Mouse (Mus musculus): Measurements from ENCODE around the gene Carmil1.

The Carmil1 gene

GRCm38 (mm10) chr13:24263560-24263959, 17.0 kb downstream of the Carmil1 start:
- no peak for ATAC-seq (ENCODE audit: insufficient number of reproducible peaks, low FRiP score, low TSS enrichment)

- ATAC-seq (ENCODE audit: insufficient number of reproducible peaks, low FRiP score, low TSS enrichment): peak; percentile 77
These were observed 19.6 kb downstream of the Carmil1 start for GRCm38 (mm10) chr13:24260751-24261591.

- no peak for ATAC-seq (ENCODE audit: insufficient number of reproducible peaks, low FRiP score, low TSS enrichment)
These were observed 22.8 kb downstream of the Carmil1 start for GRCm38 (mm10) chr13:24257809-24258208.

DNA sequence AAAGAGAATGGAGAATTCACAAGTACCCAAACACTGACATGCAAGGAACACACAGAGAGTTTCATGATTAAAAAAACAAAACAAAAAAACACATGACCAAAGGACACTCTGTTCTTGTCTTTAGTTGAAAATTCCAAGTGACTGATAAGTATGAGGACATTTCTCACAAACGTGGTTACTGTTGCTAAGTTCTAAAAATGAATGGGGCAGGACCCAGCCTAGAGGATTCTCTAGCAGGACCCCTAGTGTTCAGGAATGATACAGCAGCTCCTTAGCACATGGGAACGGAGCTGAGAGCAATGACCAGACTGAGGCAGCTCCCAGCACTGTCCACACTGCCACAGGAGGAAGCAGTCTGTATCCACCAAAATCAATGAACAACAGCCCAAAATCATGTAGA, 26.6 kb downstream of the Carmil1 start:
- ATAC-seq (ENCODE audit: insufficient number of reproducible peaks, low FRiP score, low TSS enrichment): peak; percentile 77

- ATAC-seq (ENCODE audit: insufficient number of reproducible peaks, low FRiP score, low TSS enrichment): no peak
These were observed 27.0 kb downstream of the Carmil1 start for GRCm38 (mm10) chr13:24253551-24253950.

- ATAC-seq (ENCODE audit: insufficient number of reproducible peaks, low FRiP score, low TSS enrichment): no peak
These were observed 29.4 kb downstream of the Carmil1 start for GRCm38 (mm10) chr13:24251236-24251635.

DNA sequence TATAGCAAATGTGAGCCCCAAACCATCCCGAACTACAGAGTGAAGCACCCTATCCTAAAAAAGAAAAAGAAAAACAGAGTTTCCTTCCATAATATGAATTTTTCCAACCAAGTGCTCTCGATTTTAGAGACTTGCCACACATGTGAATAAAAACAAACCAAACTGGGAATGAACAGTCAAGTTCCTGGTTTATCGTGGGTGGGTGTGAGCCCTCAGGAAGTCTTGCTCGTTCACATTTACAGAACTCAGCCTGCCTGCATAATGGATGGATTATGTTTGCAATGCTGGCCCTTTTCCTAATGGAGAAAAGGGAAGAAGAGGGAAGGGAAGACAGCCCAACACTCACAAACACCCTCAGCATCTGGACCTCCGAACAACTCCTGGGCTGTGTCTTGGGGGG, 32.7 kb downstream of the Carmil1 start:
- no peak for ATAC-seq (ENCODE audit: insufficient number of reproducible peaks, low FRiP score, low TSS enrichment)

- no peak for ATAC-seq (ENCODE audit: insufficient number of reproducible peaks, low FRiP score, low TSS enrichment)
These were observed 33.2 kb downstream of the Carmil1 start for GRCm38 (mm10) chr13:24247441-24247840.

GRCm38 (mm10) chr13:24246266-24246665, 34.3 kb downstream of the Carmil1 start:
- ATAC-seq (ENCODE audit: insufficient number of reproducible peaks, low FRiP score, low TSS enrichment): no peak

DNA sequence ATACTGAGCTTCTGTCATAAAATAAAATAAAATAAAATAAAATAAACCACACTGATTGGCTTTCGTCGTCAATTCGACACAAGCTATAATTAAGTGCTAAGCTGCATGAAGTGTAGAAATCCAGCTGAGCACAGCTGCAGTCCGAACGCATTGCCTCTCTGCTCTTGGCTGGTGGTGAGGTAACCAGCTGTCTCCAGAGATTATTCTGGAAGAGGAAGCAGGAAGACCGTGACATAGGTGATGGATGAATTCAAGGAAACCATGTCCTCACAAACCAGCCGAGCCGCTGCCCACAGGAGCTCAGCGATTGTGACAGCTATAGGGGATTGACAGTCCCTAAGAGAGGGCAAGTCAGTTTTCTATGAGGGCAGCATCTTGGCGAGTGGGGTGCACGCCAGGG, 36.0 kb downstream of the Carmil1 start:
- ATAC-seq (ENCODE audit: insufficient number of reproducible peaks, low FRiP score, low TSS enrichment): no peak

- ATAC-seq (ENCODE audit: insufficient number of reproducible peaks, low FRiP score, low TSS enrichment): no peak
These were observed 36.6 kb downstream of the Carmil1 start for GRCm38 (mm10) chr13:24243964-24244363.

- no peak for ATAC-seq (ENCODE audit: insufficient number of reproducible peaks, low FRiP score, low TSS enrichment)
These were observed 38.0 kb downstream of the Carmil1 start for GRCm38 (mm10) chr13:24242429-24243106.

GRCm38 (mm10) chr13:24241201-24241600, 39.4 kb downstream of the Carmil1 start:
- no peak for ATAC-seq (ENCODE audit: insufficient number of reproducible peaks, low FRiP score, low TSS enrichment)

DNA sequence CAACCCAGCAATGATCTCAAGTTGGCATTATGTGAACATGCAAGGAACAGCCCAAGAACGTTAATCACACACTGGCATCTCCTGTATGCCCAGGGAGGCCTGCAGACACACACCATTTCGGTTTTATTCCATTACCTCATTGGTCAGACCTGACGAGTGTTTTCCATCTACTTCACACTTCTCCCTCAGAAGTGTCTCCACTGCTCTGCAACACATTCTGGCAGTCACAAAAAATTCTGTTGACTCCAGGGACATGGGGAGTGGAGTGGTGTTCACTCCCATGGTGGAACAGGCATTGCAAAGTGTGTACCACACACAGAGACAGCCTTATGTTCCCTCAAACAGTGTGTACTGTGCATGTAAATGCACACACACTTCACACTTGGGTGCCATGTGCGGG, 40.2 kb downstream of the Carmil1 start:
- no peak for ATAC-seq (ENCODE audit: insufficient number of reproducible peaks, low FRiP score, low TSS enrichment)

DNA sequence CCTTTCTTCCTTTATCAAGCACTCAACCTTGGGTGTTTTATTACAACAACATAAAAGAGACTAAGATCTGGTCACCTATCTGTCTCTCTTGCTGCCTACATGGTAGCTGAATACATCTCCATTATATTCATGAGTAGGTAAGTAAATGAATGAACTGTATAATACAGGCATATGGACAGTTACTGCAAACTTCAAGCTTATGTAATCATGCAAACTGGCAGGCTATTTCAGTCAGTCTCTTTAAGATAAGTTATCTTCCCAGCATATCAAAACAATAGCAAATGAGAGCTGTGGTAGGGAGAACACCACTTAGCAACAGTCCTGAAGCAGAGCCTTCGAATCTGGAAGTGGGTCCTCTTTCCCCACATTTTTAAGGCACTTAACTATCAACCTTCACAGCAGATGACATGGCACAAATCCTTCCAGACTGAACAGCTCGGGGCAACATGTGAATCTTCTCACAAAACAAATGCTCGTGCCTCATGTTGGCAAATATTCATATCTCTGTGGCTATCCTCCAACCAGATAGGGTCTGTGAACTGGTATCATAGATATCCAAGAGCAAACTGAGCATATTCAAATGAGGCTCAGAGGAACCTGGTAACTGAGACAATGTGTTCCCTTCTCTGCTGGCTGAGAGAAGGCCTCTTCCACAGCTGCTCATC, 42.0 kb downstream of the Carmil1 start:
- ATAC-seq (ENCODE audit: insufficient number of reproducible peaks, low FRiP score, low TSS enrichment): no peak

- no peak; the same call in 1 of the 2 replicates for ATAC-seq (ENCODE audit: insufficient number of reproducible peaks, low FRiP score, low TSS enrichment)
These were observed 43.9 kb downstream of the Carmil1 start for GRCm38 (mm10) chr13:24236736-24237135.

GRCm38 (mm10) chr13:24232750-24233149, 47.8 kb downstream of the Carmil1 start:
- ATAC-seq (ENCODE audit: insufficient number of reproducible peaks, low FRiP score, low TSS enrichment): no peak

DNA sequence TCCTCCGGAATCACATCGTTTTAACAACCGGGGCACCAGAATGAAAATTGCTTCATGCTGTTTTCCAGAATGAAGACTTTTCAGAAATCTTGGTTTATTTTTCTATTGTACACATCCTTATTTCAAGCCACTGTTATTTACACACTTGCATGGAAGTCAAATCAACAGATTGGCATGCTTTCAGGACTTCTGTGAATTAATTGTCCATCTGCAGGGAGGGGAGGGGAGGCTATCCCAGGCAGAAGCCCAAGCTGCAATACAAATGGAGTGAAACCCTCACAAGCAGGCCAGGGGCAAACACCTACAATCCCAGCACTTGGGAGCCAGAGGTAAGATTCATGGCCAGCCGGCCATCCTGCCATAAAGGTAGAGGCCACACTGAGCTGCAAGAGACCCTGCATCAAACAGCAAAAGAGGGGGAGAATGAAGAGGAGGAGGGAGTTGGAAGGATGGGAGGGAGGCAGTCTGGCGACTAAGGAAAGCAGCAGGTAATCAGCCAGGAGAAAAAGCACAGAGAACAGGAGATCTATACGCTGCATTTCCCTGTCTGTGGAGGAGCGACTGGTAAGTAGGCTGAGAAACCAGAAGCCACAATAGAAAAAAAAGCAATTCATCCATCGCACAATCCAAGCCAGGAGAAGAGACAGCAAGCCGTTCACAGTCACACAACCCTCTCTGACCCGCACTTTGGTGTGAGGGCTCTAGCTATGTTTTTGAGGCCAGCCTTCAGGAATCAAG, 48.7 kb downstream of the Carmil1 start:
- ATAC-seq (ENCODE audit: insufficient number of reproducible peaks, low FRiP score, low TSS enrichment): peak; percentile 60

DNA sequence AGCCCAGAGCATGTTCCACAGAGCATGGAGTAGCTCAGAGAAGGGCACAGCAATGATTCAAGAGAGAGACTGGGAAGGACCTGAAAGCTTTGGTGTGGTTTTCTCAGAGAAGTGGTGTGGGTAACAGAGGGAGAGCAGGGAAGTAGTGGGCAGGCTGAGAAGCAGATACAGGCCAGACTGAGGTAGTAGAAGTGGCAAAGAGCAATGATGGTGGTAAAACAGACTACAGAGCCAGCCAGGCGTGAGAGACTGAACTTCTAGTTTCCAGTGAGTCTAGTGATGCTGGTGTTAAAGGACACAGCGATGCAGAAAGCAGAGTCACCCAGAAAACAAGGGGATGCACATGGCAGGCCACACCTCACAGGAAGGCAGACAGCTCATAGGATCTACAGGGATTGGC, 49.4 kb downstream of the Carmil1 start:
- peak; percentile 27; the same call in 1 of the 2 replicates for ATAC-seq (ENCODE audit: insufficient number of reproducible peaks, low FRiP score, low TSS enrichment)

DNA sequence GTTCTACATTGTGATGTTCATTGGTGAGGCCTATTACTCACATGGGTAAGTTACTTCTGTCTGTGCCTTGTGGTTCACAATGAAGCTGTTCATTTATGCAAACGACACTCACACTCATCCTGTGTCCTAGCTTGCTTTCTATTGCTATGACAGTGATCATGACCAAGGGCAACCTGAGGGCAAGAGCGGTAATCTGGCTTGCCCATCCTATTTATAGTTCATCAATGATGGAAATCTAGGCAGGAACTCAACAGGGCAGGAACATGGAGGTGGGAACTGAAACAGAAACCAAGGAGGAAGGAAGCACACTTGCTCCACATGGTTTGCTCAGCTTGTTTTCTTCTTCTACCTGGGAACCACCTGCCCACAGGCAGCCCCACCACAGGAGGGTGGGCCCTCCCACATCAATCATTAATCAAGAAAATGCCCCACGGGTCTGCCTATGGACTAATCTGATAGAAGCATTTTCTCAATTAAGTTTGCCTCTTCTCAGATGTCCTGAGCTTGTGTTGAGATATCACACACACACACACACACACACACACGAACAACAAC, 50.0 kb downstream of the Carmil1 start:
- no peak for ATAC-seq (ENCODE audit: insufficient number of reproducible peaks, low FRiP score, low TSS enrichment)

Measured in cerebellum, adult (tissue).